Mouse (Mus musculus) ES-Bruce4 (cell line): ENCODE data around the gene Arfip1.

Experiments
- CTCF ChIP-seq: IDR thresholded peaks from one replicate; pipeline ENCODE4 v1.8.1; 2011; ENCODE audit warnings: low read depth, low read length
- POLR2A ChIP-seq: IDR thresholded peaks from one replicate; pipeline ENCODE4 v1.8.1; 2011; ENCODE audit warnings: low read length; ENCODE audit not compliant: insufficient read depth

DNA sequence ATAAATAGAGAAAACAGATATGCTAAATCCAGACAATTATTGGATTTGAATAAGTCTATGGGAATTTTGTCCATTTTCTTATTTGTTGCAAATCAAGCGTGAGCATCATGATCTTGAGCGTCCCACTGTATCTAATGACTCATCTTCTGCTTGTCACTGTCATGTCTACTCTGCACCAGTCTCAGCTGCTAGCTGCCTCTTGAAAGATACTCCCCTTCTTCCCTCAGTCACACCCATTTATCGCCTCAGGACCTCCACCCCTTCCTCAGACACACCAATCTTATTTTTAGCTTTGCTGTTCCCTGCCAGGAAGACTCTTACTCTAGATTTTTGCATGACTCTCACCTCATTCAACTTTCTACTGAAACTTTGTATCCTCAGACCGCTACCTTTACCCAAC is 19.0 kb downstream of the Arfip1 start:
- no peak for TF ChIP-seq POLR2A
- no peak for TF ChIP-seq CTCF
